Mouse (Mus musculus) cerebellum, postnatal 36 days (tissue): ENCODE measurements around the gene Bbs9.

Source experiments
- DNase-seq, 2 experiments: peaks; one replicate each; pipeline ENCODE4 v3.0.0; 2021 to 2022; ENCODE audit warnings: mixed read lengths in 2 of 2

Bbs9 gene

GRCm38 (mm10) chr9:22758487-22758886 is 283.0 kb downstream of the Bbs9 start:
- DNase-seq = no peak

GRCm38 (mm10) chr9:22759241-22759640 is 283.7 kb downstream of the Bbs9 start:
- peak in 1 of 2 experiments; percentile 19 for DNase-seq

- DNase-seq = peak; percentile 33 to 56
These were observed 284.9 kb downstream of the Bbs9 start for GRCm38 (mm10) chr9:22760376-22760775.

GRCm38 (mm10) chr9:22761487-22761886 is 286.0 kb downstream of the Bbs9 start:
- DNase-seq = no peak

GRCm38 (mm10) chr9:22765618-22766220 is 290.2 kb downstream of the Bbs9 start:
- DNase-seq = no peak

GRCm38 (mm10) chr9:22767154-22767553 is 291.6 kb downstream of the Bbs9 start:
- no peak for DNase-seq

GRCm38 (mm10) chr9:22767860-22768259 is 292.3 kb downstream of the Bbs9 start:
- DNase-seq = no peak

- no peak for DNase-seq
These were observed 296.3 kb downstream of the Bbs9 start for GRCm38 (mm10) chr9:22771785-22772184.

GRCm38 (mm10) chr9:22776246-22776961 is 300.9 kb downstream of the Bbs9 start:
- DNase-seq = no peak

GRCm38 (mm10) chr9:22777425-22777824 is 301.9 kb downstream of the Bbs9 start:
- no peak for DNase-seq

GRCm38 (mm10) chr9:22779631-22780030 is 304.1 kb downstream of the Bbs9 start:
- no peak for DNase-seq

- DNase-seq = no peak
These were observed 310.5 kb downstream of the Bbs9 start for GRCm38 (mm10) chr9:22786006-22786405.

GRCm38 (mm10) chr9:22788423-22788822 is 312.9 kb downstream of the Bbs9 start:
- DNase-seq = no peak

- DNase-seq = no peak
These were observed 313.3 kb downstream of the Bbs9 start for GRCm38 (mm10) chr9:22788850-22789249.

GRCm38 (mm10) chr9:22789380-22790168 is 314.1 kb downstream of the Bbs9 start:
- DNase-seq = no peak

GRCm38 (mm10) chr9:22791208-22791607 is 315.7 kb downstream of the Bbs9 start:
- DNase-seq = no peak

- no peak for DNase-seq
These were observed 316.2 kb downstream of the Bbs9 start for GRCm38 (mm10) chr9:22791750-22792149.

- no peak for DNase-seq
These were observed 318.2 kb downstream of the Bbs9 start for GRCm38 (mm10) chr9:22793698-22794097.

GRCm38 (mm10) chr9:22800675-22801074 is 325.2 kb downstream of the Bbs9 start:
- no peak for DNase-seq

GRCm38 (mm10) chr9:22805981-22806380 is 330.5 kb downstream of the Bbs9 start:
- no peak for DNase-seq

GRCm38 (mm10) chr9:22806494-22806893 is 331.0 kb downstream of the Bbs9 start:
- DNase-seq = no peak

- no peak for DNase-seq
These were observed 332.2 kb downstream of the Bbs9 start for GRCm38 (mm10) chr9:22807693-22808092.

GRCm38 (mm10) chr9:22809621-22810126 is 334.2 kb downstream of the Bbs9 start:
- no peak for DNase-seq

- DNase-seq = no peak
These were observed 334.9 kb downstream of the Bbs9 start for GRCm38 (mm10) chr9:22810454-22810853.
